Mouse (Mus musculus) forebrain, embryonic 13.5 days (tissue): ENCODE measurements at regions not wholly inside any gene's neighbourhood (a gene's known extent, or its start where the extent isn't known, plus 50 kb on each side); places are given as distances from the start of the nearest gene placed in this dataset.

ENCODE experiments used
- ATAC-seq: fragments of 200-750 bp; cut with Nextera tagmentation; 2 replicates; pipeline ENCODE4 v1.8.0; 2017
- H3K27ac ChIP-seq: fragments of 300-500 bp; sonication (generic); 2 replicates; pipeline ENCODE4 v1.5.1; 2015; ENCODE audit warnings: inconsistent platforms, mild to moderate bottlenecking, moderate library complexity
- H3K27me3 ChIP-seq: fragments of 300-500 bp; sonication (generic); 2 replicates; pipeline ENCODE4 v1.6.1; 2015; ENCODE audit warnings: mild to moderate bottlenecking, inconsistent platforms
- H3K36me3 ChIP-seq: fragments of 300-500 bp; sonication (generic); 2 replicates; pipeline ENCODE4 v1.6.1; 2015; ENCODE audit warnings: mild to moderate bottlenecking, inconsistent platforms; ENCODE audit not compliant: poor library complexity, severe bottlenecking
- H3K4me1 ChIP-seq: fragments of 300-500 bp; sonication (generic); 2 replicates; pipeline ENCODE4 v1.6.1; 2015; ENCODE audit warnings: inconsistent platforms
- H3K4me2 ChIP-seq: fragments of 300-500 bp; sonication (generic); 2 replicates; pipeline ENCODE4 v1.6.1; 2015; ENCODE audit warnings: inconsistent platforms, mild to moderate bottlenecking, moderate library complexity
- H3K4me3 ChIP-seq: fragments of 300-500 bp; sonication (generic); 2 replicates; pipeline ENCODE4 v1.5.1; 2015; ENCODE audit warnings: mild to moderate bottlenecking, inconsistent platforms
- H3K9ac ChIP-seq: fragments of 300-500 bp; sonication (generic); 2 replicates; pipeline ENCODE4 v1.6.1; 2015; ENCODE audit warnings: mild to moderate bottlenecking, inconsistent platforms
- H3K9me3 ChIP-seq: fragments of 300-500 bp; sonication (generic); replicated peaks from 2 replicates; pipeline ENCODE4 v1.6.1; 2016; ENCODE audit warnings: inconsistent platforms
- WGBS: fragments of 180-500 bp; shearing (Covaris S2); methylation state at CpG from one replicate; pipeline ENCODE4 v1.1.7; 2015; 5-methylcytosine and 5-hydroxymethylcytosine counted together

GRCm38 (mm10) chr13:52369851-52370250, 161.2 kb downstream of the Diras2 start:
- H3K27ac ChIP-seq: no peak overlapping the region
- no peak for ATAC-seq
- no peak overlapping the region for H3K4me3 ChIP-seq
- H3K4me1 ChIP-seq: no peaks in the 10 kb centered on the region
- no peaks in the 10 kb centered on the region for H3K9me3 ChIP-seq
- no peak overlapping the region for H3K4me2 ChIP-seq
- H3K36me3 ChIP-seq: no peaks in the 10 kb centered on the region
- no peaks in the 10 kb centered on the region for H3K27me3 ChIP-seq
- no peak overlapping the region for H3K9ac ChIP-seq

- H3K9me3 ChIP-seq: no peaks in the 10 kb centered on the region
- H3K4me3 ChIP-seq: no peak overlapping the region
- no peaks in the 10 kb centered on the region for H3K4me1 ChIP-seq
- no peaks in the 10 kb centered on the region for H3K27me3 ChIP-seq
- ATAC-seq: no peak
- H3K27ac ChIP-seq: no peak overlapping the region
- no peaks in the 10 kb centered on the region for H3K36me3 ChIP-seq
- no peak overlapping the region for H3K9ac ChIP-seq
- no peak overlapping the region for H3K4me2 ChIP-seq
- 91% methylated on average over 3 of the region's 3 CpGs for WGBS
These were observed 159.1 kb downstream of the Diras2 start for GRCm38 (mm10) chr13:52371986-52372385.

- Histone ChIP-seq H3K9ac (no peak overlapping the region), H3K4me3 (no peak overlapping the region), H3K4me2 (no peak overlapping the region), H3K4me1 (no peaks in the 10 kb centered on the region), H3K9me3 (peaks cover 9% of the 10 kb centered on the region), H3K27ac (no peak overlapping the region), H3K36me3 (no peaks in the 10 kb centered on the region), H3K27me3 (no peaks in the 10 kb centered on the region)
- ATAC-seq: no peak
- WGBS: 80% methylated on average over 3 of the region's 3 CpGs
These were observed 156.3 kb downstream of the Diras2 start for GRCm38 (mm10) chr13:52374781-52375180.

GRCm38 (mm10) chr13:52378236-52378635, 152.8 kb downstream of the Diras2 start:
- H3K27me3 ChIP-seq: no peaks in the 10 kb centered on the region
- no peak overlapping the region for H3K27ac ChIP-seq
- no peak overlapping the region for H3K4me2 ChIP-seq
- peaks cover 9% of the 10 kb centered on the region for H3K9me3 ChIP-seq
- WGBS: 65% methylated on average over 1 of the region's 1 CpGs
- no peak overlapping the region for H3K4me3 ChIP-seq
- no peak for ATAC-seq
- no peaks in the 10 kb centered on the region for H3K36me3 ChIP-seq
- H3K9ac ChIP-seq: no peak overlapping the region
- H3K4me1 ChIP-seq: no peaks in the 10 kb centered on the region

- Histone ChIP-seq H3K9me3 (peaks cover 8% of the 10 kb centered on the region; the same call in 1 of the 2 replicates), H3K27ac (no peak overlapping the region), H3K9ac (no peak overlapping the region), H3K4me3 (no peak overlapping the region), H3K36me3 (no peaks in the 10 kb centered on the region), H3K4me1 (no peaks in the 10 kb centered on the region), H3K4me2 (no peak overlapping the region), H3K27me3 (no peaks in the 10 kb centered on the region)
- 86% methylated on average over 5 of the region's 5 CpGs for WGBS
- no peak for ATAC-seq
These were observed 141.8 kb downstream of the Diras2 start for GRCm38 (mm10) chr13:52389271-52389670.

GRCm38 (mm10) chr13:52395786-52396185, 135.3 kb downstream of the Diras2 start:
- Histone ChIP-seq H3K9me3 (no peaks in the 10 kb centered on the region), H3K4me2 (no peak overlapping the region), H3K27ac (no peak overlapping the region), H3K27me3 (no peaks in the 10 kb centered on the region), H3K9ac (no peak overlapping the region), H3K36me3 (no peaks in the 10 kb centered on the region), H3K4me1 (no peaks in the 10 kb centered on the region), H3K4me3 (no peak overlapping the region)
- no peak for ATAC-seq
- 94% methylated on average over 8 of the region's 8 CpGs for WGBS

- Histone ChIP-seq H3K27me3 (no peaks in the 10 kb centered on the region), H3K4me3 (no peak overlapping the region), H3K27ac (no peak overlapping the region), H3K36me3 (no peaks in the 10 kb centered on the region), H3K9me3 (no peaks in the 10 kb centered on the region), H3K9ac (no peak overlapping the region), H3K4me2 (no peak overlapping the region), H3K4me1 (peaks cover 2% of the 10 kb centered on the region; the same call in 1 of the 2 replicates)
- 72% methylated on average over 6 of the region's 6 CpGs for WGBS
- ATAC-seq: no peak
These were observed 132.7 kb downstream of the Diras2 start for GRCm38 (mm10) chr13:52398344-52398743.

- no peak for ATAC-seq
- Histone ChIP-seq H3K4me3 (no peak overlapping the region), H3K9me3 (no peaks in the 10 kb centered on the region), H3K36me3 (no peaks in the 10 kb centered on the region), H3K9ac (no peak overlapping the region), H3K27ac (no peak overlapping the region), H3K27me3 (no peaks in the 10 kb centered on the region), H3K4me1 (peaks cover 9% of the 10 kb centered on the region; the same call in 1 of the 2 replicates), H3K4me2 (no peak overlapping the region)
- WGBS: 78% methylated on average over 2 of the region's 2 CpGs
These were observed 131.9 kb downstream of the Diras2 start for GRCm38 (mm10) chr13:52399143-52399542.

- 0 out of 2 replicates have a peak, but pooled peaks have one; percentile 45 for ATAC-seq
- no peaks in the 10 kb centered on the region for H3K27me3 ChIP-seq
- H3K27ac ChIP-seq: no peak overlapping the region
- H3K9ac ChIP-seq: no peak overlapping the region
- H3K4me3 ChIP-seq: no peak overlapping the region
- WGBS: 44% methylated on average over 3 of the region's 3 CpGs
- H3K4me2 ChIP-seq: no peak overlapping the region
- H3K36me3 ChIP-seq: no peaks in the 10 kb centered on the region
- peaks cover 11% of the 10 kb centered on the region; the same call in 1 of the 2 replicates for H3K4me1 ChIP-seq
- no peaks in the 10 kb centered on the region for H3K9me3 ChIP-seq
These were observed 127.3 kb downstream of the Diras2 start for GRCm38 (mm10) chr13:52403805-52404204.

- Histone ChIP-seq H3K4me1 (no peaks in the 10 kb centered on the region), H3K36me3 (no peaks in the 10 kb centered on the region), H3K4me3 (no peak overlapping the region), H3K27ac (no peak overlapping the region), H3K27me3 (no peaks in the 10 kb centered on the region), H3K9me3 (peaks cover 8% of the 10 kb centered on the region; the same call in 1 of the 2 replicates), H3K4me2 (no peak overlapping the region), H3K9ac (no peak overlapping the region)
- WGBS: 59% methylated on average over 1 of the region's 1 CpGs
- no peak for ATAC-seq
These were observed 114.8 kb downstream of the Diras2 start for GRCm38 (mm10) chr13:52416301-52416700.

GRCm38 (mm10) chr13:52422456-52422855, 108.6 kb downstream of the Diras2 start:
- no peak for ATAC-seq
- Histone ChIP-seq H3K9me3 (no peaks in the 10 kb centered on the region), H3K9ac (no peak overlapping the region), H3K27ac (no peak overlapping the region), H3K4me1 (no peaks in the 10 kb centered on the region), H3K36me3 (no peaks in the 10 kb centered on the region), H3K4me2 (no peak overlapping the region), H3K4me3 (no peak overlapping the region), H3K27me3 (no peaks in the 10 kb centered on the region)
- 85% methylated on average over 3 of the region's 3 CpGs for WGBS

- H3K9ac ChIP-seq: no peak overlapping the region
- no peaks in the 10 kb centered on the region for H3K4me1 ChIP-seq
- H3K27ac ChIP-seq: no peak overlapping the region
- no peak for ATAC-seq
- no peaks in the 10 kb centered on the region for H3K36me3 ChIP-seq
- no peak overlapping the region for H3K4me2 ChIP-seq
- no peak overlapping the region for H3K4me3 ChIP-seq
- H3K27me3 ChIP-seq: no peaks in the 10 kb centered on the region
- WGBS: 91% methylated on average over 5 of the region's 5 CpGs
- no peaks in the 10 kb centered on the region for H3K9me3 ChIP-seq
These were observed 102.6 kb downstream of the Diras2 start for GRCm38 (mm10) chr13:52428527-52428926.

GRCm38 (mm10) chr13:52436756-52437155, 94.3 kb downstream of the Diras2 start:
- WGBS: 93% methylated on average over 8 of the region's 8 CpGs
- no peak overlapping the region for H3K27ac ChIP-seq
- no peaks in the 10 kb centered on the region for H3K36me3 ChIP-seq
- ATAC-seq: no peak
- H3K4me1 ChIP-seq: no peaks in the 10 kb centered on the region
- H3K4me2 ChIP-seq: no peak overlapping the region
- no peak overlapping the region for H3K4me3 ChIP-seq
- H3K9ac ChIP-seq: no peak overlapping the region
- H3K27me3 ChIP-seq: no peaks in the 10 kb centered on the region
- no peaks in the 10 kb centered on the region for H3K9me3 ChIP-seq
